In the genomic region with DNA sequence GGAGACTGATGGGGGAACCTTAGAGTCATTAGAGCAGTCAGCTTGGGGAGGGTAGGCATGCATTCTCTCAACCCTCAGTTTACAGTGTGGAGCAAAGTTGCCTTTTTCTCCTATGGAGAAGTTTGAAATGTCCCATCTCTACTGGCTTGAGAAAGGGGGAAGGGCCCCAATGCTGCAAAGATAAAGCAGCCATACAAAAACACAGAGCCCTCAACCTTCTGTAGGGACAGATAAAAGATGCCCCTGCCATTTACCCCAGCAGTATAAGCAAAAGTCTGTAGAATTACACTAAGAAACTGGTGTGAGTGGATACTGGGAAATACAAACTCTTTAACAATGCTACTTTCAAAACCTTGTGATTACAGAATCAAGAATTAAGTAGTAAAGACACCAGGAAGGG, we compare ENCODE assay signal across 21 mouse cellular contexts.
A peak's percentile ranks its signal among the peaks of the same experiment; 100 is the strongest.
DNase-seq lines count a peak whose midpoint lies in the region; ATAC-seq lines count a peak whose summit lies in the region.
"Had no signal": no experiment of that assay in that cellular context is flagged by ENCODE, and none has a peak within 500 bp of the region (broad histone marks: within the 10 kb centered on the region; RNA-seq: fewer than 3 reads in every experiment).

No protein-coding gene starts in this region.

- intact Hi-C loops in heart, postnatal 10 days (cut with DNase I), result no loop called here

- no peak overlapping the region for H3K4me3 ChIP-seq in liver, embryonic 13.5 days (replicated peaks)
- no peak overlapping the region for H3K4me3 ChIP-seq in liver, embryonic 12.5 days
- H3K4me3 ChIP-seq in midbrain, embryonic 16.5 days (ENCODE audit: low read depth, low read length), result no peak overlapping the region

- no peak overlapping the region for H3K4me2 ChIP-seq in liver, embryonic 13.5 days
- no peak overlapping the region for H3K4me2 ChIP-seq in liver, embryonic 12.5 days
- no peak overlapping the region for H3K4me2 ChIP-seq in midbrain, embryonic 16.5 days (ENCODE audit: low read length)

- peak; percentile 37 for DNase-seq in heart, adult 11 months
- no peak for DNase-seq in heart, postnatal 10 days
- DNase-seq in liver, embryonic 13.5 days, result no peak
- DNase-seq: adrenal gland, adult 2 months; adrenal gland, adult 8-10 months; adrenal gland, postnatal 10 days; adrenal gland, postnatal 14 days; adrenal gland, postnatal 25 days; adrenal gland, postnatal 36 days; B cell, adult 2 months; cerebellum, adult 11 months; cerebellum, adult 11-12 months had no signal

- H3K9me3 ChIP-seq in liver, embryonic 13.5 days (replicated peaks), result no peaks in the 10 kb centered on the region
- H3K9me3 ChIP-seq in liver, embryonic 12.5 days (replicated peaks), result no peaks in the 10 kb centered on the region
- H3K9me3 ChIP-seq in midbrain, embryonic 16.5 days (replicated peaks; ENCODE audit: control insufficient read depth, low read length, poor library complexity, severe bottlenecking), result no peaks in the 10 kb centered on the region
- H3K9me3 ChIP-seq: G1E had no signal

- no peak overlapping the region for H3K9ac ChIP-seq in liver, embryonic 13.5 days
- H3K9ac ChIP-seq in liver, embryonic 12.5 days, result no peak overlapping the region
- no peak overlapping the region for H3K9ac ChIP-seq in midbrain, embryonic 16.5 days (ENCODE audit: low read depth, low read length)

- peak; percentile 58; the same call in 1 of the 2 replicates for ATAC-seq in liver, embryonic 13.5 days (ENCODE audit: low read depth)
- ATAC-seq in liver, embryonic 12.5 days, result no peak
- peak; percentile 61 for ATAC-seq in megakaryocyte progenitor cell, adult 5-6 weeks (replicated peaks; ENCODE audit: poor library complexity)
- ATAC-seq in megakaryocyte-erythroid progenitor cell, adult 5-6 weeks (replicated peaks; ENCODE audit: low FRiP score, low TSS enrichment, poor library complexity, severe bottlenecking), result peak; percentile 73
- no peak for ATAC-seq in midbrain, embryonic 16.5 days
- no peak for ATAC-seq in frontal cortex, adult (ENCODE audit: low TSS enrichment)
- ATAC-seq: activated CD4-positive, CD25-positive, alpha-beta regulatory T cell, adult 4 months; CD4-positive, CD25-positive, alpha-beta regulatory T cell, adult 4 months; Patski had no signal

- no peaks in the 10 kb centered on the region for H3K36me3 ChIP-seq in liver, embryonic 13.5 days
- H3K36me3 ChIP-seq in liver, embryonic 12.5 days, result no peaks in the 10 kb centered on the region
- H3K36me3 ChIP-seq in midbrain, embryonic 16.5 days (ENCODE audit: control insufficient read depth, insufficient read depth, low read length), result no peaks in the 10 kb centered on the region
- H3K36me3 ChIP-seq: G1E had no signal

- no peaks in the 10 kb centered on the region for H3K4me1 ChIP-seq in liver, embryonic 13.5 days (replicated peaks)
- H3K4me1 ChIP-seq in liver, embryonic 12.5 days, result peaks cover 6% of the 10 kb centered on the region; the same call in 1 of the 2 replicates
- no peaks in the 10 kb centered on the region for H3K4me1 ChIP-seq in midbrain, embryonic 16.5 days (ENCODE audit: control insufficient read depth, insufficient read depth, low read length)

- no peaks in the 10 kb centered on the region for H3K27me3 ChIP-seq in liver, embryonic 13.5 days
- no peaks in the 10 kb centered on the region for H3K27me3 ChIP-seq in liver, embryonic 12.5 days (replicated peaks)
- no peaks in the 10 kb centered on the region for H3K27me3 ChIP-seq in midbrain, embryonic 16.5 days (ENCODE audit: control insufficient read depth, insufficient read depth, low read depth, low read length)
- H3K27me3 ChIP-seq: Patski had no signal

- no peak overlapping the region for H3K27ac ChIP-seq in liver, embryonic 13.5 days
- no peak overlapping the region for H3K27ac ChIP-seq in liver, embryonic 12.5 days
- no peak overlapping the region for H3K27ac ChIP-seq in midbrain, embryonic 16.5 days (ENCODE audit: low read length)

Comparison
In these comparisons a context has a peak if more than half of its experiments do, and no peak if none do; other contexts are left out.
1. ATAC-seq: peak in liver, embryonic 13.5 days (single experiment), megakaryocyte progenitor cell, adult 5-6 weeks (single experiment) and megakaryocyte-erythroid progenitor cell, adult 5-6 weeks (single experiment); none in liver, embryonic 12.5 days (single experiment), midbrain, embryonic 16.5 days (single experiment) and frontal cortex, adult (single experiment).